Mouse (Mus musculus) left cerebral cortex, adult 11 months (tissue): Measurements from ENCODE around the gene Lyrm9.
A peak's percentile ranks its signal among the peaks of the same experiment; 100 is the strongest.

ENCODE experiments used
- DNase-seq: peaks from one replicate; pipeline ENCODE4 v3.0.0; 2022; ENCODE audit warnings: low spot score

Lyrm9 gene

GRCm38 (mm10) chr11:78826442-78827013 lies at the start of gene Lyrm9:
TSS of gene Lyrm9 (plus strand) at chr11:78826584.
- peak; percentile 89 for DNase-seq

DNA sequence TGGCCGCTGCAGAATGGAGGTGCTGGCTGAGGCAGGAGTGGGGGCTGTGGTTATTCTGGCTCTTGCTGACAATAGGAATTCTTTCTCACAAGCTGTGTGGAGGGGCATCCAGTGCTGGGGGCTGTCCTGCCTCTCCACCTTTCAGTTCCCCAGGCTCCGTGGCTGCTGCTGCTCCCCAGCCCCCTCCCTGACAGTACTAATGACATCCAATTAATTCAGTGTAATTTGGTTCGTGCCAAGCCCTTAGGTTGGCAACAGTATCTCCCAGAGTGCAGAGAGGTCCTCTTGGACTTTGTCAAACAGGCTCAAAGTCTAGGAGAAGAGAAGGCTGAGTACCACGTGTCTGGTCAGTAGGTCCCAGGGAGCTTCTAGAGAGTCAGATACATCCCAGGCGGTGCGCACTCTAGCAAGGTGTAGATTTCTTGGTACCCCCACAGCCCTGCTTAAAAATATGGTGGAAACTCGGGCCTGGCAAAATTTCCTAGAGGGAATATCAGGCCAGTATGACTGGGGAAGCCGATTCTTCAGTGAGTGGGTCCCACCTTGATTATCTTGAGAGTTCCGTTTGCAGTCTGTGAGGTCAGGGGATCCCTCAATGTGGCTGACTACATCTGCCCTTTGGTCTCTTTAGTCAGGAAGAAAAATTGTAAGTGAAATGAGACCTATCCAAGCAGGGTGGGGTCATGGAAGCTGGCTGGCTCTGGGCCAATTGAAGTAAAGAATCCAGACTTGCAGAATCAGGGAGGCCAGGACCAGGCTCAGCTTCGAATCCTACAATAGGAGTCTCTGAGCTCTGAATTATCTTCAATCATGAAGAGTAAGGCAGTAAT lies 48.3 kb upstream of the Lyrm9 start:
- DNase-seq, result no peak

- DNase-seq, result no peak
These were observed 46.4 kb upstream of the Lyrm9 start for GRCm38 (mm10) chr11:78780002-78780401.

GRCm38 (mm10) chr11:78780571-78780970 lies 45.8 kb upstream of the Lyrm9 start:
- no peak for DNase-seq

- DNase-seq, result no peak
These were observed 44.1 kb upstream of the Lyrm9 start for GRCm38 (mm10) chr11:78782326-78782725.

DNA sequence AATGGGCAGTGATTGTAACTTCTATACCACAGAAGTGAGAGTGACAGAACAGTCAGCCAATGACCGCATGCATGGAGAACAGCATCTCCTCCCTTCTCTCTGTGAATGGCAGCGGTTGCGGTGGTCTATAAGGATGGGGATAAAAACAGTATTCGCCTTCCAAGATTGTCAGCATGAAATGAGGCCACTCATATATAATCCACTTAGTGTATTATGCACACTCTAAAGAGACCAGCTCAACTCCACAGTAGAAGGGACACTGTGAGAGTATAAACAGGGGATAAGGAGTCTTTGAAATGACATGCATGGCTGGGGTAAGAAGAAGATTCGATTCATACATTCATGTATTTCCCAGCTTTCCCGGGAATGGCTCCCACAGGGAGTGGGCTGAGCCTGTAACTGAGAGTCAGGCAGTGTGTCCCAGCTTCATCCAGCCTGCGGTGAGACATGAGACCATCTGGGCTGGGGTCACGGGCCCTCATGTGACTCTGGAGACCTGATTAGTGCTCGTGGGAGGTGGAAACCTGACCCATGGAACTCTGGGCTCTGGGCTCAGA lies 43.5 kb upstream of the Lyrm9 start:
- DNase-seq, result no peak

DNA sequence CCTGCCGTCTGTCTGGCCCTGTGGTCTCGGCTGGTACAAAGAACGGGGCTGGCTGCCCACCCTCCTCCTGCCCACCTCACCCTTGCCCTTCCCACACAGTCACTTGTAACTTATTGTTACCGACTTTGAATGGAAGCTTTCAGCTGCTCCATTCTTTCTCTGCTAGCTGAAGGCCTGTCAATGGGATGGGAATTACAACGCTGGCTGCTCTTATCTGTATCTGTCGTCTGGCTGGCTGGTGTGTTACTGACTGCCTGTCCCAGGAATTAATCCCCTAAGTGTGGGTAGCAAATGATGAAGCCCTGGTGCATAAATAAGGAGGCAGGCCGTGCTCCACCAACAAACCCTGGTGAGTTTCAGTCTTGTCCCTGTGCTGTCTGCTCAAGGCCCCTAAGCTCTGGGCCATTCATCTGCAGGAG lies 40.4 kb upstream of the Lyrm9 start:
- no peak for DNase-seq

- DNase-seq, result no peak
These were observed 36.9 kb upstream of the Lyrm9 start for GRCm38 (mm10) chr11:78789370-78790060.

DNA sequence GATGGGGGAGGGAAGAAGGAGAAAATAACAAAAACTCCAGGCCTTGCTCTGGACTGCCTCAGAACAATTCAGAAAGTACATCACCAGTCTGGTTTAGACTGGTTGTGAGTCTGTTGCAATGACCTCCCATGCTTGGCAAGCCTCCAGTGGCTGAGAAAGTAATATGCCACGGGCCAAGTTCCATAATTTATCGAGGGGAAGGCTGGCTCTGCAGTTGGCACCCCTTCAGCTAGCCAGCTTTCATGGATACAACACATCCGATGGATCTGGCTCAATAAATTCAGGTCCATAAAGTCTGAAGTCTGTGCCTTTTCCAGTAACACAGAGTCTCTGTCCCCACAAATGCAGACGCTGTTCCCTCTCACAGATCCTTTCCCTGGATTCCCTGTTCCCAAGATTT lies 34.8 kb upstream of the Lyrm9 start:
- no peak for DNase-seq

GRCm38 (mm10) chr11:78792055-78792454 lies 34.3 kb upstream of the Lyrm9 start:
- no peak for DNase-seq

- DNase-seq, result no peak
These were observed 33.9 kb upstream of the Lyrm9 start for GRCm38 (mm10) chr11:78792465-78792864.

DNA sequence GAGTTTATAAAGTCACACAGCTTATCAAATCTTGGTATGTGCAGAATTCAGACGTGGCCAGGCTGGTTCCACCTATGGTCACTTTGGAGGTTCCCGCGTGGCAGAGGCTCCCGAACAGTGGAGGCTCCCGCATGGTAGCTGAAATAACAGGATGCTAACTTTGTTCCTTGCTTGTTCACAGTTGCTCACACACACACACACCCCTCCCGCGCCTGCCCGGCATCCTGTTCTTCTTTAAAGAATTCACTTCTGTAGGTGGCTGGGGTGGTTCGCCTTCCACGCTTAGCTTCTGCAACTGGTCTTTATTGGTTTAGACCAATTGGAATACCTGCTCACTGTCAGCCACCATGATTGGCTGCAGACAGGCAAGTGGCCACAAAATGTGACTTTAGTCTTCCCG lies 33.3 kb upstream of the Lyrm9 start:
- DNase-seq, result no peak

DNA sequence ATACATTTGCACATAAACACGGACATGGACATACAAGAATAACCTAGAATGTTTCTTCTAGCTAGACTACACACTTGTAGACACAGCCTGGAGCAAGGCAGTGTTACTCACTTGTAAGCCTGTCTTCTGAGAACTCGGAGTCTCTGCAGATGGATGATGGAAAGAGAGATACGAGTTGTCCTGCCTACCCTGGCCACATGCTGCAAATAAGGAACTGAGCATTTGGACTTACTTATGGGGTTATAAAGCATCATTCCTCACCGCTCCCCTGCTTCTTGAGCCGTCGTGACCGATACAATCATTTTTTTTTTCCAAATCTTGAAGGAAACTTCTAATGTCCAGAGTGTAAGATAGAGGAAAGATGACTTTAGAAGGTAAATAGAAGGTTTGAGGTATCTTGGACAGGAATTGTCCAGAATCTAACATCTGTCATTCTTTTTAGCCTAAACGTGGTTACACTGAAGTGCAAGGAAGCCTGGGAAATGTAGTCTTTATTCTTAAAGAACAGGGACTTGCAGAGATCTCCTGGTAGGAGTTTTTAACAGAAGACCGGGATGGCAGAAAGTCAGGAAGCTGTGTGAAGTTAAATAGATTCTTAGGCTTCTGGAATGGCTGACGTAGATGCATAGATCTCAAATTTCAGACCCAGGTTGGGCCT lies 30.2 kb upstream of the Lyrm9 start:
- no peak for DNase-seq

DNA sequence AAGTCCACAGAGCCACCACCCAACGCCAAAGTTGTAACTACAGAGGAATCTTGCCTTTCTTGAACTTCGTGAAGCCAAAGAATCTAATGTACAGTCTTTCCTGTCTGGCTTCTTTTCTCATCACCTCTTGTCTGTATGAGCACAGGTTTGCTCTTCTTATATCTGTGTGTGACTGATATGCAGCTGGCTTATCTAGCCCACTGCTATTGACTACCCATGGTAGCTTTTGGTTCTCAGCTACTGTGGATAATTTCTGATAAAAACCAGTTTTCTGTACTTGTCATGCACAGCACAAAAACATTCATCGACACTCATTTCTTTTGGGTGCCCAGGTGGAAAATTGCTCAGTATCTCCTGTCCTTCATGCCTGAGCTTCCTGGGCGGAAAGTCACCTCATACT lies 25.3 kb upstream of the Lyrm9 start:
- no peak for DNase-seq

- no peak for DNase-seq
These were observed 22.6 kb upstream of the Lyrm9 start for GRCm38 (mm10) chr11:78803587-78804316.

DNA sequence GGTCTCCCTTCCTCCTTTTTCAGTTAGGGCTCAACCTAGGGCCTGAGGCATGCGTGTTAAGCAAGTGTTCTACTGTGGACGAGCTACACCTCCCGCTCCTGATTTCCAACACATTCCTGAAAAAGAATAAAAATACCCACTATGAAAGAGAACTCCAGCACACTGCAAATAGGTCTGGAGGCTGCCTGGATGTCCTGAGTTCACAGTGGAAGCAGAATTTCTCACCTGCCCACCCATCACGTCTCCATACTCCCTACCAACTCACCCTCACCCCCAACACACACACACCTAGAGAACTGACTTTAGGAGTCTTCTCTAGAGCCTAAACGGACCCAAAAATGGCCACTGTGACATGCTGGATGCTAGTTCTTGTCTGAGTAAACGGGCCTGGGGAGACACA lies 21.8 kb upstream of the Lyrm9 start:
- no peak for DNase-seq

GRCm38 (mm10) chr11:78805198-78805597 lies 21.2 kb upstream of the Lyrm9 start:
- DNase-seq, result no peak

- no peak for DNase-seq
These were observed 20.7 kb upstream of the Lyrm9 start for GRCm38 (mm10) chr11:78805691-78806137.

DNA sequence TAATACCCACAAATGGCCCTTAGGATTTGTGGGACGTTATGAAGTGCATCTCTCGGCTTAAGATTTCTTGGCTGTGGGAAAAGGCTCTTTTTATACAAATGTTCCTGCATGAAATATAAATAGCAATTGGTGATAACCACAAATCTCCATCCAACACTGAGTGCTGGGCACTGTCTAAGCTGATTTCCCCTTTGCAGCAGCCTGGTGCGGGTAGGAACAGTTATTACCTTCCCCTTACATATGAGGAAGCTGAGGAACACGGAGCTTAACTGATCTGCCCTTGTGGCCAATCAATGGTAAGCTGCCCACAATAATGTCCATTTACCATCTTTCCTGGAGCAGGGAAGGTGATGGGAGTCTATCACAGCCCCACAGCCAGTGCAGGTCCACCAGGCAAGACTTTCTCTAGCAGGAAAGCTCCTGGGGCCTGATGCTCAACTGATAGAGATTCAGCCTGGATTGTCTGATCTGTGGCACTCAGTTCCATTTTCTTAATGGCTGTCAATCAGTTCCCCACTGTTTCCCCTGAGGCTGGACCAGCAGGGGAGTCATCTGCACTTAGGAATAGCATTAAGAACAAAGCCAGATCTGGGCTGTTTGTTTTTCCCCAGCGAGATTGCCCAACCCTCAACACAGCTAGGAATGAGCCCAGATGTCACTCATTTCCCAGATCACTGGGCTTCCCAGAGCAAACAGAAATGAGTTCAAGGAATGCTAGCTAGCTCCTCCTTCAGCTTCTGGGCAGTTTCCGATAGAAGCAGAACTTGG lies 18.9 kb upstream of the Lyrm9 start:
- no peak for DNase-seq

DNA sequence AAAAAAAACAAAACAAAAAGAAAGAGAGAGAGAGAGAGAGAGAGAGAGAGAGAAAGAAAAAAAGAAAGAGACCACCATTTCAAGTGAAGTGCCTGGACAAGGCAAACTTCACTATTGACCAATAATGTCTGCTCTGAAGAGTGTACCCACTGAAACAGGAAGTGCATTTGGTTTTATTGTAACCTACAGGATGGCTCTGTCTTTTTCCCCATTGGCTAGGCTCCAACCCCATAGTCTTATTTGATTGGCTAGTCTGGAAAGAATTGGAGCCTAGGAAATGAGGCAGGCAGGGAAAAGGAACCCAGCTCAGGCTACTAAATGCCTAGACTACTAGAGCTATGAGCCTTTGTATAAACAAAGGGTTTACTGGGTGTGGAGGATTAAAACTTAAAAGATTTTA lies 17.0 kb upstream of the Lyrm9 start:
- DNase-seq, result no peak

DNA sequence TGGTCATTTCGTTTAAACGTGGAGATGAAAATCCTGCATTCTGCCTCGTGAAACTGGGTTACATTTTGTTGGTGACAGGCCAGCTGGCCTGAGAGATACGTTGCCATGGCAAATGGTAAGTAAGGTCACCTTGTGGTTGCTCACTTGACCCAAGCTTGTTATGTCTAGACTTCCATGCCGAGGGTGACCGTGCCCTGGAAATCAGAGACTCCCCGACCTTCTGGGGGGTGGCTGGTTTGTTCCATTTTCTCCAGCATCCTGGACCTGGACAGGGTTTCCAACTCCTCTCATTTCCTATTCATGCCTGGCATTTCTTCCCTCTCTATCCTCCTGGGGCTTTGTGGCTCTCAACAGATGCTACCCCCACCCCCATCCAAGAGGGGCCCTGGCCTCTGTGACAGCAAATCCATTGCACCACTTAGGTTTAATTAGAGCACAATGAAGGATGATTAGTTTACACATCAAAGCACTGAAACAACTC lies 11.9 kb upstream of the Lyrm9 start:
- DNase-seq, result no peak
